Mouse (Mus musculus) natural killer cell, adult 2 months (primary cell): ENCODE measurements at regions not wholly inside any gene's neighbourhood (a gene's known extent, or its start where the extent isn't known, plus 50 kb on each side); places are given as distances from the start of the nearest gene placed in this dataset.

Experiments used
- DNase-seq, 2 experiments: peaks; one replicate each; pipeline ENCODE4 v3.0.0; 2022; ENCODE audit warnings: low spot score in 2 of 2

GRCm38 (mm10) chr10:95124476-95124875, 179.8 kb upstream of the Plxnc1 start:
- no peak for DNase-seq

GRCm38 (mm10) chr10:95120007-95120406, 175.4 kb upstream of the Plxnc1 start:
- no peak for DNase-seq

- DNase-seq: no peak
Observed at GRCm38 (mm10) chr10:95118786-95119351, 174.2 kb upstream of the Plxnc1 start.

GRCm38 (mm10) chr10:95117731-95118212, 173.1 kb upstream of the Plxnc1 start:
- no peak for DNase-seq

- DNase-seq: no peak
Observed at GRCm38 (mm10) chr10:95117041-95117730, 172.6 kb upstream of the Plxnc1 start.

- no peak for DNase-seq
Observed at GRCm38 (mm10) chr10:95116579-95117011, 172.0 kb upstream of the Plxnc1 start.

- DNase-seq: no peak
Observed at GRCm38 (mm10) chr10:95112837-95113388, 168.3 kb upstream of the Plxnc1 start.

GRCm38 (mm10) chr10:95112231-95112774, 167.7 kb upstream of the Plxnc1 start:
- DNase-seq: peak in 1 of 2 experiments; percentile 3

GRCm38 (mm10) chr10:95110786-95111185, 166.2 kb upstream of the Plxnc1 start:
- no peak for DNase-seq

GRCm38 (mm10) chr10:95109576-95109975, 164.9 kb upstream of the Plxnc1 start:
- no peak for DNase-seq

GRCm38 (mm10) chr10:95107532-95108251, 163.1 kb upstream of the Plxnc1 start:
- no peak for DNase-seq

- peak in 1 of 2 experiments; percentile 9 for DNase-seq
Observed at GRCm38 (mm10) chr10:95103808-95104207, 159.2 kb upstream of the Plxnc1 start.

GRCm38 (mm10) chr10:95102981-95103380, 158.3 kb upstream of the Plxnc1 start:
- no peak for DNase-seq

- no peak for DNase-seq
Observed at GRCm38 (mm10) chr10:95099906-95100305, 155.3 kb upstream of the Plxnc1 start.

- DNase-seq: no peak
Observed at GRCm38 (mm10) chr10:95095847-95096246, 151.2 kb upstream of the Plxnc1 start.

GRCm38 (mm10) chr10:95094771-95095170, 150.1 kb upstream of the Plxnc1 start:
- no peak for DNase-seq

GRCm38 (mm10) chr10:95093266-95093665, 148.6 kb upstream of the Plxnc1 start:
- DNase-seq: no peak

- no peak for DNase-seq
Observed at GRCm38 (mm10) chr10:95091086-95091485, 146.5 kb upstream of the Plxnc1 start.

- no peak for DNase-seq
Observed at GRCm38 (mm10) chr10:95090641-95091040, 146.0 kb upstream of the Plxnc1 start.

GRCm38 (mm10) chr10:95090035-95090434, 145.4 kb upstream of the Plxnc1 start:
- DNase-seq: no peak

GRCm38 (mm10) chr10:95087864-95088570, 143.4 kb upstream of the Plxnc1 start:
- no peak for DNase-seq
